Mouse (Mus musculus) heart, adult 2 months (tissue): ENCODE measurements around the gene Camk2b.

Experiments used
- CTCF ChIP-seq: fragments of 200-600 bp; IDR thresholded peaks from 2 replicates; pipeline ENCODE4 v1.8.1; 2022; ENCODE audit warnings: antibody characterized with exemption, mild to moderate bottlenecking, moderate library complexity
- POLR2A ChIP-seq: fragments of 200-500 bp; IDR thresholded peaks from 2 replicates; pipeline ENCODE4 v1.6.1; 2011; ENCODE audit warnings: mild to moderate bottlenecking, low read depth, low read length, control low read depth; ENCODE audit not compliant: insufficient read depth

GRCm38 (mm10) chr11:5952501-5952900, 113.7 kb downstream of the Camk2b start:
- TF ChIP-seq CTCF (no peak), POLR2A (no peak)
